Mouse (Mus musculus) c-Kit-positive CD71-negative TER-119-negative erythroid progenitor cells, embryonic 14.5 days (primary cell): ENCODE measurements around the gene Epb41l1.
"Not testable (repeated sequence)": the region's sequence is repeated elsewhere in the genome, so short reads cannot be mapped to it uniquely, and the experiment has no call there.

Experiments
- DNase-seq: peaks from one replicate; pipeline ENCODE4 v3.0.0-alpha.2; 2013; ENCODE audit warnings: low read depth

The Epb41l1 gene

GRCm38 (mm10) chr2:156488166-156488814, 67.6 kb downstream of the Epb41l1 start:
- no peak for DNase-seq

GRCm38 (mm10) chr2:156490176-156490575, 69.5 kb downstream of the Epb41l1 start:
- DNase-seq: no peak

- DNase-seq: no peak
These were observed 71.1 kb downstream of the Epb41l1 start for GRCm38 (mm10) chr2:156491796-156492195.

GRCm38 (mm10) chr2:156493766-156494165, 73.1 kb downstream of the Epb41l1 start:
- no peak for DNase-seq

GRCm38 (mm10) chr2:156494465-156494864, 73.8 kb downstream of the Epb41l1 start:
- no peak for DNase-seq

- no peak for DNase-seq
These were observed 74.2 kb downstream of the Epb41l1 start for GRCm38 (mm10) chr2:156494875-156495274.

GRCm38 (mm10) chr2:156496816-156497566, 76.3 kb downstream of the Epb41l1 start:
- DNase-seq: no peak

- DNase-seq: peak; percentile 35
These were observed 77.2 kb downstream of the Epb41l1 start for GRCm38 (mm10) chr2:156497915-156498314.

- no peak for DNase-seq
These were observed 80.3 kb downstream of the Epb41l1 start for GRCm38 (mm10) chr2:156501025-156501424.

- no peak for DNase-seq
These were observed 84.8 kb downstream of the Epb41l1 start for GRCm38 (mm10) chr2:156505533-156505932.

- no peak for DNase-seq
These were observed 91.3 kb downstream of the Epb41l1 start for GRCm38 (mm10) chr2:156512028-156512427.

- no peak for DNase-seq
These were observed 91.9 kb downstream of the Epb41l1 start for GRCm38 (mm10) chr2:156512561-156512960.

GRCm38 (mm10) chr2:156515102-156515501, 94.4 kb downstream of the Epb41l1 start:
- DNase-seq: no peak

- peak; percentile 40 for DNase-seq
These were observed 95.0 kb downstream of the Epb41l1 start for GRCm38 (mm10) chr2:156515565-156516185.

GRCm38 (mm10) chr2:156516678-156517077, 96.0 kb downstream of the Epb41l1 start:
- not testable (repeated sequence) for DNase-seq

- DNase-seq: no peak
These were observed 97.6 kb downstream of the Epb41l1 start for GRCm38 (mm10) chr2:156518306-156518705.

- DNase-seq: no peak
These were observed 98.9 kb downstream of the Epb41l1 start for GRCm38 (mm10) chr2:156519584-156519983.

- DNase-seq: peak; percentile 38
These were observed 102.3 kb downstream of the Epb41l1 start for GRCm38 (mm10) chr2:156522994-156523393.

GRCm38 (mm10) chr2:156524078-156524477, 103.4 kb downstream of the Epb41l1 start:
- no peak for DNase-seq

- DNase-seq: peak; percentile 51
These were observed 109.0 kb downstream of the Epb41l1 start for GRCm38 (mm10) chr2:156529726-156530125.

GRCm38 (mm10) chr2:156533160-156533559, 112.5 kb downstream of the Epb41l1 start:
- no peak for DNase-seq

- DNase-seq: no peak
These were observed 118.3 kb downstream of the Epb41l1 start for GRCm38 (mm10) chr2:156538817-156539555.
